Mouse (Mus musculus) spleen, adult 2 months (tissue): ENCODE results near the gene Gm20388.

Source experiments
- CTCF ChIP-seq: fragments of 200-500 bp; IDR thresholded peaks from 2 replicates; pipeline ENCODE4 v1.5.1; 2011; ENCODE audit warnings: mild to moderate bottlenecking, inconsistent platforms; ENCODE audit not compliant: insufficient read depth, insufficient read length, insufficient replicate concordance; ENCODE audit errors: extremely low read depth
- POLR2A ChIP-seq: fragments of 200-500 bp; IDR thresholded peaks from 2 replicates; pipeline ENCODE4 v1.6.1; 2011; ENCODE audit warnings: low read depth, low read length, inconsistent platforms

- TF ChIP-seq POLR2A = no peak
- no peak for TF ChIP-seq CTCF
Observed at GRCm38 (mm10) chr8:123274447-123274846, 3363.8 kb downstream of the Gm20388 start.
